Mouse (Mus musculus): ENCODE measurements around the gene Dnah7a. TPM values are rescaled to one million over a fixed set of nuclear protein-coding genes. Genes with fewer than 3 reads are reported as not detected.
A peak's percentile ranks its signal among the peaks of the same experiment; 100 is the strongest.
"Not testable (repeated sequence)": the region's sequence is repeated elsewhere in the genome, so short reads cannot be mapped to it uniquely, and the experiment has no call there.

The Dnah7a gene
- total RNA-seq, 2 experiments from 2014 or later: not detected

DNA sequence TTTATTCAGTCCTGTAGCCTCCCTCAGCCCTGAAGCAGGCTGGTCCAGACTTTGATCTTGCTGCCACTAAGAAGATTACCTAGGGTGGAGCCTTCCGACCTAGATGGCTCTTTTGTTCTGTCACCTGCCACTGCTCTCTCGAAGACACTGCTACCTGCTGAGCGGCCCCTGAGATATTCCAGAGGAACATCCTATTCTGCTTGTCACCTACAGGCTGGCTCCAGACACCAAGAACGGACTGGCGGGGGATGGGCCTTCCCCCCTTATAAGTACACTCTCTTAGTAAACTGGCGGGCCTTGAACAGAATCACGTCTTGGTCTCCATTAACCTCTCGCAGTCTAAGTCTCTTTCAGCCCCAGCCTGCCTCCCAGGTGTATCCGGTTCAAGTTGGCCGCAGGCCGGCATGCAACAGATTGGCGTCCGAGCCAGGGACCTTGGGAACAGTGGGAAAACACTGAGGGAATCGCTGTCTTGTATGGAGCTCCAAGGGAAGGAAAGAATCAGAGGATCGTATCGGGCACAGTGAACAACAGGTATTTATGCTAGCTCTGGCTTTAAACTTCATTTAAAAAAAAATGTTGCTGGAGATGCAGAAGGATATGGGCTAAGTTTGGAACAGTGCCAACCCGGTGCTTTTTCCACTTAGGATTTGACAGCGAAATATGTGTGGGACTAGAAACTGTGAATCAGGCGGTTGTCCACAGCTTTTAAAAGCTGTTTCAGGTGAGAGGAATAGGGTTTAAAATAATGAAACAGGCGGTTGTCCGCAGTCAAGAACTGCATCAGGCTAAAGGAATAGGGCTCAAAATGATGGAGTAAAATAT, 312.4 kb downstream of the Dnah7a start:
- not testable (repeated sequence) for DNase-seq (ENCODE audit: low spot score)

DNA sequence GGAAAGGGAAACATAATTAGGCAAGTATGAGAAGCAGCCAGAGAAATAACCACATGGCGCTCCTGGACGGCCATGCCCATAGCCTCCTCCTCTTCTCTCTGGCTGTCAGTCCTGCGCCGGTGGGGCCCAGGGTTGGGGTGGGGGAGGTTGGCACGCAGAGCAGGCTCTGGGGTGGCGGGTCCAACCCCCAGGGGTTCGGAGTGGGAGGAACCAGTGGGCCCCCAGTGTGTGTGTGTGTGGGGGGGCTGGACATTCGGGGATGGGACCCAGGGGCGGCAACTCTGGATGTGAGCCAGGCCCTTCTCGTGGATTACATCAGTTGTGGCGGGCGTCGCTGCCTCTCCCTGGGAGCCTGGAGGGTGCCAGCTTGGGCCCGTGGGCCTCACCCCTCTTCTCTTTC, 317.8 kb downstream of the Dnah7a start:
- DNase-seq (ENCODE audit: low spot score): no peak

DNA sequence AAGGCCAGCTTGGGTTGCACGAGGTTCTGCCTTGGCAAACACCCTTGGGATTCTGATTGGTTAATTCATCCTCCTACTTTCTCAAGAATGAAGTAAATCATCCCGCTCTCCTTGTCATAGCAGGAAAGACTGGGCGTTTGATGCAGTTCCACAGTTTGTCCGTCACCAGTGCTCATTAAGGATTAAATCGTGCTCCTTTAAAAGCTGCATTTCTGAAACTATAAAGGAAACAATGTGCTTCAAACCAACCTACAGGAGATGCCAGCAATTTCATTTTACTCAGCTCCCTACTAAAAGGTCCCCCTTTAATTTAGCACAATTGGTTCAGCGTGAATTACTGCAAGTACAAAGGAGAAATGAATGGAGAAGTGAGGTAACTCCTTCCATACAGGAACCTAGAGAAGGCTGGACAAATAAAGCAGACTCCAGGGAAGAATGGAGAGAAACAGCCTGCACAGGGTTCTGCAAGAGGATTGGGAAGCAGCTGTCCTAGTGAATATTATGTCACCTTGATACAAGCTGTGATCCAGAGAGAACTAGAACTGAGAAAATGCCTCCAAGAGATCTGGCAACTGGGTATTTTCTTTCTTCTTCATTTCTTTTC, 322.4 kb downstream of the Dnah7a start:
- no peak for DNase-seq (ENCODE audit: low spot score)

DNA sequence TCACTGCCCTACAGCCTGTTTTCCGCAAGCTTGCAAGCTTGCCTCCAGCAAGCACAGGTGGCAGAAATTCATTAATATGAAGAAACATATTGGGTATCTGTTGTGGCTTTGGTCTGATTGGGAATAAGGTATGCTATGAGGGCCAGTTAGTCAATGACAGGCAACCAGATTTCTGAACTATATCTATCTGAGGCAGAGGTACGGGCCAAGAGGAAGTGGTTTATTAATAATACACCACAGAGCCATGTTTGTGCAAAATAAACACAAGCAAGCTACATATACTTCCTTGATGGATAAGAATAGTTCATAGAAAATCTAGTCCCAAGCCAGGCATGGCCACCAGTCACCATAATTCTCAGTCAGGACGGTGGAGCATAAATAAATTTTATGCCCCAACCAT, 328.9 kb downstream of the Dnah7a start:
- DNase-seq (ENCODE audit: low spot score): no peak

DNA sequence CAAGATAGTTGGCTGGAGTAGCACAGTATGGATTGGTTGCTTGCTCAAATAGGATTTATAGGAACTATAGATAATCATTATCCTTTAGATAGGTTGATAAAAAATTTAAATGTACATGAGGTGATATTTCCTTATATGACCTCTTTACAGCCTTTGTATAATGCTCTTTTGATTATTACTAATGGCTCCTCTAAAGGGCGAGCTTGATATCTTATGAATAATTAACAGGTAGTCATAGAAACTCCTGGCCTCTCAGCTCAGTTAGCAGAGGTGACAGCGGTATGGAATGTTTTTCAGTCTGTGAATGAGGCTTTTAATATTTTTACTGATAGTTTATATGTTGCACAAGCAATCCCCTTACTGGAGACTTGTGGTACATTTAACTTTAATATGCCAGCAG, 330.6 kb downstream of the Dnah7a start:
- DNase-seq (ENCODE audit: low spot score): not testable (repeated sequence)

DNA sequence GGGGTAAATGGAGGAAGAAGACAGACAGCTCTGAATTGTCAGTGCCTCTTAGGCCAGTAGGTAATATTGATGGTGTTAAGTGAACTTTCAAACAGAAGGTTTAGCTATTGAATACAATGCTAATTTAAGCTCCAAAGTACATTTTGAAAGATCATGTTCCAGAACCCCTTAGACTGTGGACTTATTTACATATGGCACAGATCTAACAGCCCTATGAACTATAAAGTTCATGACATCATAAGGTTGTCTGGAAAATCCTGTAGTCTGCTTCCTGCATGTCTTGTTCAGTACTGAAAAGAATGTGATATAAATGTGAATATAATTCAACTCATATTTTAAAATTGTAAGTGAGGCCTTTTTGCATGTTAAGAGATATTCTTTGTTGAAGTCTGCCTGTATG, 347.6 kb downstream of the Dnah7a start:
- no peak for DNase-seq (ENCODE audit: low spot score)

DNA sequence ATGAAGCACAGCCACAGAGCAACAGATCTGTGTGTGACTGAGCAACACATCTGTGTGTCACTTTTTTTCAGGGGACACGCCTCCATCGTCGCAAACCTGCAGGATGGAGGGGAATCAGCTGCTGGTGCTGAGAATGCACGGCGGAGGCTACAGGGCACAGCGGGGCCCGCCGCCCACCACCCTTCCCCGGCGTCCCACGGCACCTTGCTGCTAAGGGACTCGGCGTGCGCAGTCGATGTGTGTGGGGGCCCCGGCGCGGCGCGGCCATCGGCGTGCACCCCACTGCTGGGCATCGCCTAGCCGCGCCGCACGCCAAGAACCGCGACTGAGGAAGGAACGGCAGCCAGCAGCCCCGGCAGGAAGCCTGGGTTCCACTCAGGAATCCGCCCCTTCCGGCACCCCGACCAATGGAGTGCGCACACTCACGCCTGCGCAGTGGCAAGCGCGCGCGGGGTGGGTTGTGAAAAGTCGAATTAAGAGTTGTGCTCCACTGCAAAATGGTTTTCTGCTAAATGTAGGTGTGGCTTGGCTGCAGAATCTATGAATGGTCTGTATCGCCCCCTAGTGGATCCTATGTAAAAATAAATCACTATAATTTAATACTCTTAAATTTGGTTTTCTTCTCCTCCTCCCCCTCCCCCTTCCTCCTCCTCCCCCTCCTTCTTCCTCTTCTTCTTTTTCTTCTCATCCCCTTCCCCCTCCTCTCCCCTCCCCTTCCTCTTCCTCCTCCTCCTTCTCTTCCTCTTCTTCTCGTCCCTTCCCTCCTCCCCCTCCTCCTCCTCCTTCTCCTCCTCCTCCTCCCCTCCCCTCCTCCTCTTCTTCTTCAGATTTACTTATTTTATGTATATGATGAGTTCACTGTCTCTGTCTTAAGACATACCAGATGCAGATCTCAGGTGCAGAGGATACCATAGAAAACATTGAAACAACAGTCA, 354.0 kb downstream of the Dnah7a start, which contains the start of the genes Asdurf, Gm28551 and Asnsd1:
Gene Asdurf, minus strand, starts transcription at position 293 of the 935 bp plus-strand sequence.
Gene Gm28551, minus strand, starts transcription at position 341 of the 935 bp plus-strand sequence.
Gene Asnsd1, minus strand, starts transcription at position 426 of the 935 bp plus-strand sequence.
- DNase-seq (ENCODE audit: low spot score): peak; percentile 97

Small RNA genes within 50 kb of the gene (microRNA-seq; reads per million reads assigned to microRNA genes)
- not detected for gene Gm25240

Other genes with a start within 250 kb of the Dnah7a start
- 1 to 10 TPM; 4.8 to 4.9 TPM for gene Stk17b, start 78.4 kb upstream of the Dnah7a start, total RNA-seq (2021)

Data from gastrocnemius, adult 18-20 months (tissue).